Mouse (Mus musculus) left cerebral cortex, postnatal 25 days (tissue): Measurements from ENCODE around the gene Cyp19a1. TPM values are rescaled to one million over a fixed set of nuclear protein-coding genes. Genes with fewer than 3 reads are reported as not detected.

Experiments
- DNase-seq, 2 experiments: peaks; one replicate each; pipeline ENCODE4 v3.0.0; 2022; ENCODE audit warnings: low spot score in 2 of 2, mixed read lengths in 1 of 2
- intact Hi-C: fragments of 180-260 bp; cut with DNase I; formaldehyde crosslinking; loops from one replicate; pipeline ENCODE4 v1.15.1; 2025
- total RNA-seq, 2 experiments: library from RNA; stranded (reverse); gene quantifications; 2 replicates each; pipeline ENCODE4 v1.2.3; 2021

Cyp19a1 gene
- total RNA-seq = under 1 TPM in 1 of 2 experiments, not detected in 1; 0.14 TPM

DNA sequence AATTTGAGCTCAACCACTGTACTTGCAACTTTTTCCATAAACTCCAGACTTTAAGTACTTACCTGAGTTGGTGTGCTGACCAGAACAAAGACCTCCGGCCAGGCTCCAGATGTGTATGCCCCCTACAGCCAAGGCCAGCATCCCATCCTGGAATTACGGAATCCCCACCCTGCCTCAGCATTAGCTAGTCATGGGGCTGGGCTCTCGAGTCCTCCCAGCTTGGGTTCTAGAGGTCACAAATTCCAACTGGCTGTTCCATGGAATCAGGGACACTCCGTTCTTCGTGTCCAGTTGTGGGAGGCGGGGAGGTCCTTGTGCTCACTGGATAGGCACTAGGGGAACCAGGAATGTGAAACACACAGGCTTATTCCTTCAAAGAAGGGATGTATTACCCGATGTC, at the start of gene Cyp19a1:
Gene Cyp19a1, minus strand, starts transcription at position 101 of the 400 bp plus-strand sequence.
- intact Hi-C loops = no loop called here
- no peak for DNase-seq

DNA sequence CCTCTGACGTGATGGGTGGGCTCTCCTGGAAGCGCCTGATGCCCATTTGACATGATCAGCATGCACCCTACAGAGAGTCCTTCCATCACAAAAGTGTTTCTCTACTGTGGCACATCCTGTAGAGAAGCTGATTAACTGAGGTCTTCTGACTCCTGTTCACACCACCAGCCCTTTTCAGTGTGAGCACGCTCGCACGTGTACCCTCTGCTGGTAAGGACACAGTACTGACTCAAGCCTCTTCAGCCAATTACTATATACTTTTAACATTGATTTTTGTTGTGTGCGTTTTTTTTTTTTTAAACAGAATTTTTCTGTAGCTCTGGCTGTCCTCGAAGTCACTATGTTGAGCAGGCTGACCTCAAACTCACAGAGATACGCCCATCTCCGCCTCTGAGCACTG, 48.5 kb upstream of the Cyp19a1 start:
- intact Hi-C loops = no loop called here
- no peak for DNase-seq

DNA sequence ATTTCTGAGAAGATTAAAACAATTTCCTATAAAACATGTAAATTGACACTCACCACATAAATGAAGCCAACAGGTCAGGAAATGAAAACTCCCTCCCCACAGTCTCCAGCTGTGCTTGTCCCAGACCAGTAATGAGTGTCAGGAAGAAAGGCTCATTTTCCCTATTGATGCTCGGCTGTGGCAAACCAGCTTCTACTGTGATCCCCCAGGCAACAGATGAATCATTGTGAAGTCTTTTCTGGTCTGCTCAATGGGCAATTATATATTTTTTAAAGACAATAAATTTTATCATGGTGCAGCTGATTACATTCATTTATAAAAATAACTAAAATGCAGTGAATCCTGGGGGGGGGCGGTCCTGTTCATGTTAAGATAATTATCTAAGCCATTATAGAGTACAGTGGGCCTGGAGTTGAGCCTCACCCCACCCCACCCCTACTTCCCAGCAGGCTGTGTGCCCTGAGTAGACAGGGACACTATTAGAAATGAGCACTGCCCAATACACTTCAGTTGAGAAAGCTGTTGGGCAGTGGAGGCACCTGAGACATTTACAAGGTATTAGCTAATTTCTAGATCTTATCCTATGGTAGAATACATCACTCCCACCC, 40.9 kb upstream of the Cyp19a1 start:
- DNase-seq = no peak
- intact Hi-C loops = no loop called here

DNA sequence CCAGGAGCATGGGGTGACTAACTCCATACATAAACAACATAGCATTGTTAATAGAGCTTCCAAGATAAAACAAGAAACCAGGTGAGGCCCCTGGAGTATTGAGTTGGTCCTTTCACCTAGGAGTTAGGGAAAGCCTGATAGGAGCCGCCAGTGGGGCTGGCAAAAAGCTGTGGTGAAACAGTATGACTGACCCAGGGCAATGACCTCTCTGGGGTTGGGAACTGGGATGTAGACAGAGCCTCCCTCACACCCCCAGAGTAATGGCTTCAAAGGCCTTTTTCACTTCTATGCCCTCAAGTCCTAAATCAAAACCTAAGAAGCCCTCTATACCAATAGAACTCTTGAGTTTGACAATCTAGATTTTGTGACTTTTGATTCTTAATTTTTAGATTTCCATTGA, 40.3 kb upstream of the Cyp19a1 start:
- no peak for DNase-seq
- intact Hi-C loops = no loop called here

DNA sequence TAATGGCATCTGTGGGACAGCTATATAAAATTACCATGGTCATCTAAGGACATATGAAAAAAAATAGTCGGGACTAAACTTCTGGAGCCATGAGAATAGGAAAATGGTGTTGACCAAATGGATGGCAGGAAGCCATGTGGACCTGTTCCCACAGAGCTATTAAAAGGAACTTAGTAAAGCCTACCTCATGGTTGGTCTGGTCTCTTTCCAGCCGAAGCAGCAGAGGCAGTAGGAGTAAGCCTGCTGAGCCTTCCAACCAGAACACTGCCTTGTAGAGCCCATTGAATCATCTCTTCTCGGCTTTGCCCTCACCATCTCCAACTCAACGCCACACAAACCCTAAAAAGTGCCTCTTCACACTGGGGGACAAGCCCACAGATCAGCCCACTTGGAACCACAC, 33.3 kb upstream of the Cyp19a1 start:
- intact Hi-C loops = no loop called here
- peak; percentile 27 to 73 for DNase-seq

DNA sequence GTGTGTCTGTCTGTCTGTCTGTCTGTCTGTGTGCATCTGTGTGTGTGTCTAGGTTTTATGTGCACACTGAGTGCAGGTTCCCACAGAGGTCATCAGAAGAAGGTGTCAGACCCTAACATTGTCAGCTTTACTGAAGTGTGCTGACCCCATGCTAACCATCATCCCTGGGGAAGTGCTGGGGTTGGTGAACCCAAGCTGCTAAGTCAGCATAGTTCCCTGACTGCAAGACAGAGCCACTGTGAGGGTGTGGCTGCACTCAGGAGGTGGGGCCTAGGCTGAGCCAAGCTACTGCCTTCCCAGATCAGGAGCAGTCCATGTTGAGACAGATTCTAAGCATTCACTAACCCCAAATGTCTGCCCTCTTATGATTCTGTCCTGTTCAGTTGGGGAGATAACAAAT, 31.9 kb upstream of the Cyp19a1 start:
- intact Hi-C loops = no loop called here
- DNase-seq = no peak

DNA sequence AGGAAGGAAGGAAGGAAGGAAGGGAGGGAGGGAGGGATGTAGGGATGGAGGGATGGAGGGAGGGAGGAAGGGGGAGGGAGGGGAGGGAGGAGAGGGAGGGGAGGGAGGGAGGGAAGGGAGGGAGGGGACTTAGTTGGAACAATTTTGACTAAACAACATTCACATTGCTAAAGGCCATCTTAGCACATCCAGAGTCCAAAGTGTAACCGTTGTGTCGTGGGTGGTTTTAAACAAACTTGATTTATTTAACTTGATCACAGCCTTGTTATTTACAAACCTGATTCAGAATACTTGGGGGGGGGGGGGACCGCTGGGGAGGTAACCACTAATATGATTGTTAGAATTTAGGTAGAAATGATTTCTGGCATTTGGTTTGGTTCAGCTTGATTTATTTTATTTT, 31.5 kb upstream of the Cyp19a1 start:
- intact Hi-C loops = no loop called here
- DNase-seq = no peak

DNA sequence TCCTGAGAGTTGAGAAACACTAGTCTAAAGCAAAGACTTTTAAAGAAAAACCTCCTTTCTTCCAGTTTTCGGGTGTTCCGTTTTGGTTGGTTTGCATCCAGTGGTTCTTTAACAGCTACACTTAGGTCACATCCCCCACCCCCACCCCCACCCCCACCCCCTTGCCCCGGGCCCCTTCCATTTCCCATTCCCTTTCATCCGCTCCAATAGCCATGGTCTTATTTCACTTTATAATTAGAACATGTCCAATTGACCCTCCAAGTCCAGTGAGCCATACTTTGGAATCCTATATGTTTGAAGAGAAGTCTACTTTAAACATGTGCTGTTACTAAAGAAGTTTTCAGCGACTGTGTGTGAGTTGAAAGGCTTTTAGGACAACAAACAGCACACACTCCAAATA, 19.9 kb upstream of the Cyp19a1 start:
- intact Hi-C loops = no loop called here

DNA sequence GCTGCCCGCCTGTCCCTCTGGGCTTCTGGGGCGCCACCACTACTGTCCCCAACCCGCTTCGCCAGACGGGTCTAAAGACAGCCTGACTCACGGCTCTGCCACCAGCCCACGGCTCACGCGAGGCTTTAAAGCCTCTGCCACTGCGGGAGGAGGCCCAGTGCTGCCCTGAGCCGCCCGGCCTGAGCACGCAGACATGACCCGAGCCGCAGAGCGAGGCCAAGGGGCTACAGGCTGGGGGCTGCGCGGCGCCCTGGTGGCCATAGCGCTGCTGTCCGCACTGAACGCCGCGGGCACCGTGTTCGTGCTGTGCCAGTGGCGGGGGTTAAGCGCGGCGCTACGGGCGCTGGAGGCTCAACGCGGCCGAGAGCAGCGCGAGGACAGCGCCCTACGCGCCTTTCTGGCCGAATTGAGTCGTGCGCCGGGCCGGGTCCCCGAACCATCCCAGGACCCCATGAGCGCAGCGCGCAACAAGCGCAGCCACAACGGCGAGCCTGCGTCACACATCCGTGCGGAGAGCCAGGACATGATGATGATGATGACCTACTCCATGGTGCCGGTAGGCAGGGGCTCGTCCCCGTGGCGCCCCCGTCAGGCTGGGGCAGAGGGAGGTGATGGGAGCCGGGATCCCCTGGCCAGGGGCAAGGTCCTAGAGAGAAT, 18.5 kb upstream of the Cyp19a1 start, which contains the start of gene Gldn:
Gene Gldn, plus strand, starts transcription at position 156 of the 657 bp plus-strand sequence.
- intact Hi-C loops = no loop called here
- peak; percentile 4 to 6 for DNase-seq

More for the DNA sequence above, 19.9 kb upstream of the Cyp19a1 start:
- no peak for DNase-seq

DNA sequence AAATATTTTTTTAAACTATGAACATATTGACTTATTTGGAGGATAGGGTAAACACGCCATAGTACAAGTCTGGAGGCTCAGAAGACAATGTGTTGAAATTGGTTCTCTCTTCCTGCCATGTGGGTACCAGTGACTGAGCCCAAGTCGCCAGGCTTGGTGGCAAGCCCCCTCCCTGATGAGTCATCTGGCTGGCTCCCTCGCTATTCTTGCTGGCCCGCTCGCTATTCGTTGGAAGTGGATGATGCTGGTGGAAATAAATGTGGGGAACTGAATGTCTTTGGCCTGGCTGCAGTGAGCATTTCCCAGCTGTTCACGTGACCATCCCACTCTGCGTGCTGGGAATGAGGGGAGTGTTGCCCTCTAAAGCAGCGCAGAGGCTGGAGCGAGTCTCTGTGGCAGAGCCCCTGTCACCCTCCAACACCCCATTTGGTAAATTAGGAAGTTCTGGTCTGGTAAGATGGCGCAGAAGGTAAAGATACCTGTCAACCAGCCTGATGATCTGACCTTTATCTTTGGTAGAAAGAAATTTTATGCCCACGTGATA, 11.2 kb upstream of the Cyp19a1 start:
- intact Hi-C loops = no loop called here
- no peak for DNase-seq

DNA sequence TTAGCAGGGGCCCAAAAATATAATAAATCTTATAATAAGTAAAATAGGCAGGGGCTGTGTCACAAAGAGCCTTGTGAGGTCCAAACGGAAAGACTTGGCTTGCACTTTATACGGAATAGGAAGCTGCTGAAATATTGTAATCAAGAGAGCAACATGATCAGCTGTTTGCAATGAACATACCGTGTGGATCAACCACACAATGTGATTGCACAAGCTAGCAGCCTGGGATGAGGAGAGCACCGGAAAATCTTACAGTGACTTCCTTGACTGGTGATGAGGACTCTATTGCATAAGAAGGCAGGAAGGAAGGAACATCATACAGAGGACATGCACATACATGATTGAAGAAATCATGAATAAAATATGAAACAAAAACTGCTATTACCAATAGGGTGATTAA, 7.4 kb upstream of the Cyp19a1 start:
- no peak for DNase-seq
- intact Hi-C loops = no loop called here

DNA sequence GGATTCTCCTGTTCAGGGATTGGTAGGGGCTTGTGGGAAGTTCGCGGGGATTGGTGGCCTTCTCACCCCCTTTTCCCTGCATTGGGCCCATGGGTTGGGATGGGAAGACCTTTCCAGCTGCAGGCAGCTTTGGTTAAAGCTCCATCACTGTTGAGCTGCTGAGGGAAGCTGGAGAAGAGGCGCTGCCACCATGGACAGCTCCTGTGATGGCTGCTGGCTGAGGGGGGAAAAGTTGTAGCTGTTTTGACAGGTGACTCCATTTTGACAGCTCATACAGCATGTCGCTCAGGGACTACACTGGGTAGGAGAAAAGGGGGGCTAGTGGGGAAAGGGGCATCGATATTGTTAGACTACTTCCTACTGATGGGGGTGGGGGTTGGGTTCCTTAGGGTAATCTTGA, 3.0 kb upstream of the Cyp19a1 start:
- no peak for DNase-seq
- intact Hi-C loops = no loop called here

DNA sequence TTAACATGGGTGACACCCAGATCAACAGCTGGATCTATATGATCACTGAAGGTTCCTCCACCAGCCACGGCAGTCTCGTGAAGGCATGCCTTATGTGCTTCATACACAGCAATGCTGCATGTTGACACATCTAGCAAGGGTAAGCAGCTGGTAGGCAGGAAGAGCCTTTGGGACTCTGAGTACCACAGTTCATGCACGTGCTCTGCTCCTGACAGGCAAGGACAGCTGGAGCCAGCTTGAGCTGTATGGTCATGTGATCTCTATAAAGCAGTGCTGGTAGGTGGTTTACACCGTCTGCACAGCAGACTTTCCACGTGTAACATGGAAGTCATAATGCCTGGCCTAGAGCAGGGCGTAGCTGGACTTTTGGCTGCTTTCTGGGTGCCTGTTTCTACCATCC, 2.1 kb upstream of the Cyp19a1 start:
- DNase-seq = no peak
- intact Hi-C loops = no loop called here

DNA sequence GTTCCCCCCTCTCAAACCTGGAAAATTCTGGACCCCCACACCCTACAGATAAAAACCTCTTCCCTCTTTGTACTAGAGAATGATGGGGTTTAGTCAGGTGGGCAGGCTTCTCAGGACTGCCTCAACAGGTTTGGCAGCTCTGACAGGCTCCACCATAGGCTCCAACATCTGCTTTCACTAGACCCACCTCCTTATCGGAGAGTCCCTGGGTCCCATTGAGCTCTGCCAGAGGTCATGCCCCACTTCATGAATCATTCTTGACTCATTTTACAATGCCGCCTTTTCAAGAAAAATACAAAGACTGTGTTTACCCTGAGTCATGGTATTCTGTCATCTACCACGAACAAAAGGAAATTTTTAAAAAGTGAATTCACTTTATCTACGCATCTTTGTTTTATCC, 3.2 kb downstream of the Cyp19a1 start:
- intact Hi-C loops = no loop called here
- DNase-seq = no peak

DNA sequence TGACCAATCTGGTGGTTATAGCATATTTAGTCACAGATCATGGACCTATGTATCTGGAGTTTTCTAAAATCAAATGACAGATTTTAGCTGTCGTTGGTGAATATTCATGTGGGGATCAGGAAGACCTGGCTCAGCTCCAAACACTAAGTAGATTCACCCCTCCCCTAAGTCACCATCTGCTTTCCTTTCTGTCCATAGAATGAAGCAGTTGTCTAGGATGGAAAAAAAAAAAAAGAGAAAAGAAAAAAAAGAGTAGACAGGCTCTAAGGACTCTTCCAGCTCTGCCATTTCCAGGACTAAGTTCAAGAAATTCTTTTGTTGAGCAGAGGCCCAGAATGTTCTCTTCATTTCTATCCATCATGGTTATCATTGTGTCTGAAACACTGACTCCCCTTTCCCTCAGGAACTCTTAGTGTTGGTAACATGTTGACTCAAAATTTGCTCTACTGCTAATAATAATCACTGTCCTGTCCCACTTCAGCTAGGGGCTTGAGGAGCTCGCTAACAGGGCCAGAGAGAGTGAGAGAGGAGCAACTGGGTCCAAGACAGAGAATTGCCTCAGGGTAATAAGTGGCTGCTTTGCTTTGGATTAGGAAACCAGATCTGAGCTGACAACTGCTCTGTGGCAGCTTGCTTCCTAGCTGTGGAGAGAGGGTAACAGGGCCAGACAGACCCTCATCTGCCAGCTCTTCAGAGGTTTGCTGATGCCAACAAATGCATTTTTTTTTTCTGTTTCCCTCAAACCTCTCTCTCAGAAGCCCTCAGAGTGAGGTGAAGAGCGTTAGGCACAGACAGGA, 22.8 kb downstream of the Cyp19a1 start:
- intact Hi-C loops = no loop called here
- DNase-seq = no peak

DNA sequence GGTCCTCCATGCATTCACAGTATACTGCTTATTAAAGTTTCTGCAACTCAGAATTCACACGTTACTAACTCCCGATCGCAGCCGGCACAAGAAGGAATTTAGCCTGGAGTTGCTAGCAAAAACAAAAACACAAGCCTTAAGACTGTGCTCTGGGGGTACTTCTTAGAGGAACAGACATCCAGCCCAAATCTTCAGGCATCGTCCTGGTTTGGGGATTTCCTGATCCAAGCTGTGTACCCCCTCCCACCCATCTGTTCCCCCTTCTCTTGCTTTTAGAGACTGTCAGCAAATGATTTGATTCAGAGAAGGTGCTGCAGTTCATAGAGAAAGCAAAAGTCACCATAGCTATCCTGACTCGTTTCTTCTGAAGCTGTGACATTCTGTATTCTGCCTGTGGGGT, 40.3 kb downstream of the Cyp19a1 start:
- intact Hi-C loops = no loop called here
- no peak for DNase-seq

DNA sequence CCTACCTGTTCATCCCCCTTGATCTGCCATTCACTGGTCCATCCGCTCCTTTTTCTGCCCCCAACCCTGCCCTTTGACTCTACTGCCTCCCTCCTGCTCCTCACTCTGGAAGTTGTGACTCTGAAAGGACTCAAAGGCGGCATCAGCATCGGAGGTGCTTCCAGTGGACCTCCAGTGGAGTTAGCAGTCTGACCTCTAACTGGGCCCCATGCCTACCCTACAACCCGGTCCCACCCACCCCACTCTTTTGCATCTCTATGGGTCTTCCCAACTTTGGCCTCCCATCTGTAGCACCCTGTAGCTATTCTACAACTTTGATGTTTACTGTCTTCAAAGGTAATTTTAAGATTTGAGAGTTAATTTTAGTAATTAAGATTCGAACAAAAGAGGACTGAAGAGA, 51.4 kb downstream of the Cyp19a1 start:
- DNase-seq = no peak
- intact Hi-C loops = no loop called here

DNA sequence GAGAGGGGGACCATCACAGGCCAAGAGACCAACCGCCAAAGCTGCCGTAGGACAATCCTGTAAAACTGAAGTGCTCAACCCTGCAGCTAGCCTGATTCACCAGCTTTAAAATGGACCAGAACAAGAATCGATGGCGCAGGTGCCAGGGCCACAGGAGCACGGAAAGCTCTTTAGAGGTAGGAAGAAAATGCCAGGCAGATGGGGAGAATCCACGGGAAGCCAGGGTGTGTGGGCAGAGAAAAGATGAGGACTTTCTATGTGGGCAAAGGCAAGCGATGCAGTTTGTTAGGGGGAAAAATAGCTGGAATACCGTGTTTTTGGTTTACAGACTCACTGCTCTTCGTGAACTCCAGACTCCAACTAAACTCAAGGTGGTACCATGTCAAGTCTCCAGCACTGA, 53.0 kb downstream of the Cyp19a1 start:
- DNase-seq = peak; percentile 47 to 62
- intact Hi-C loops = no loop called here

DNA sequence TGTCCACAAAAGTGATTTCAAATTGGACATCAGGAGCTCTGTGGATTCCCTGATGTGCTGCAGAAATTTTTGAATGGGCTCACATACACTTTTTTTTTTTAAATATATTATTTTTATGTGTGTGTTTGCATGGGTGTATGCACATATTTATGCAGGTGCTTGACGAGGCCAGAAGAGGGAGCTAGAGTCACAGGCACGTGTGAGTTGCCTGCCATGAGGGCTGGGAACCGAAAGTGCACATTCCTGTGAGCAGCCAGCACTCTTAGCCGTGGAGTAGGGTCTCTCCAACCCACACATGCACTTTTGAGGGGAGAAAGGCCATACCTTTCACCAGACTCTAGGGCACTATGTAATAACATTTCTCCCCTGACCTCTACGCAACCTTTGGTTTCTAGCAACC, 73.1 kb downstream of the Cyp19a1 start:
- intact Hi-C loops = no loop called here
- DNase-seq = no peak

DNA sequence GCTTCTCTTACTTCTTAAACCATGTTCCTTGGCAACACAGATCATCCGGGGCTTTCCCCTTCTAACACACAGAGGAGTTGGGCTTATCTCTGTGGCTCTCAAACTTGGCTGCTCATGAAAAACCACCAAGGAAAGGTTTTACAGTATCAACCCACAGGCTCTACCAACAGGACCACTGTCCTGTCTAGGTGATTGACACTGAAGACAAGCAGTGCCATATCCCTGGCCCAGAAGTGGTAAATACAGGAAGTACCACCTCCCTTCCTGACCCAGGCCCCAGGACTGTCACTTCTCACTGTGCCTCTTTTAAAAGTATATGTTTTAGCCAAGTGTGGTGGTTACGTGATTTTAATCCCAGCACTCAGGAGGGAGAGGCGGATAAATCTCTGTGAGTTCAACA, 76.5 kb downstream of the Cyp19a1 start:
- intact Hi-C loops = no loop called here
- no peak for DNase-seq

DNA sequence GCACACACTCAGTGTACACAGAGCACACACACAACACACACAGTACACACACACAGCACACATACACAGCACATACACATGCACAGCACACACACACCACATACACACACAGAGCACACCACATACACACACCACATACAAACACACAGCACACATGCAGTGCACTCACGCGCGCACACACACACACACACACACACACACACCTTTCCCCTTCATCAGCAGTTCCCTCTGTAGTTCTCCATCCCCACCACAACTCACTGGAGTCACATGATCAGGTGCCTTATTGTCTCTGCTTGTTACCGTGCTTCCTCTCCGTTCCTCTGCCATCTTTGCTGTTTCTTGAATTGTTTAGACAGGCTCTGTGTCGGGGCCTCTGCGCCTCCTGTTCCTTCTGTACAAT, 85.4 kb downstream of the Cyp19a1 start:
- DNase-seq = no peak
- intact Hi-C loops = no loop called here
